Mouse (Mus musculus) cerebellum, adult 8-10 months (tissue): Measurements from ENCODE around the gene Psma6.
A peak's percentile ranks its signal among the peaks of the same experiment; 100 is the strongest.

ENCODE experiments used
- DNase-seq: peaks from one replicate; pipeline ENCODE4 v3.0.0; 2022

The Psma6 gene

GRCm38 (mm10) chr12:55465401-55465983, 81.5 kb downstream of the Psma6 start:
- DNase-seq, result peak; percentile 68

- peak; percentile 36 for DNase-seq
Observed at GRCm38 (mm10) chr12:55466088-55466701, 82.2 kb downstream of the Psma6 start.

- no peak for DNase-seq
Observed at GRCm38 (mm10) chr12:55466816-55467215, 82.8 kb downstream of the Psma6 start.

GRCm38 (mm10) chr12:55467331-55468180, 83.5 kb downstream of the Psma6 start:
- no peak for DNase-seq
